Mouse (Mus musculus) liver, postnatal 0 days (tissue): ENCODE measurements at regions not wholly inside any gene's neighbourhood (a gene's known extent, or its start where the extent isn't known, plus 50 kb on each side); places are given as distances from the start of the nearest gene placed in this dataset.

ENCODE experiments used
- ATAC-seq: fragments of 200-750 bp; cut with Nextera tagmentation; 2 replicates; pipeline ENCODE4 v1.8.0; 2017; ENCODE audit warnings: mild to moderate bottlenecking, moderate library complexity
- DNase-seq: peaks from one replicate; pipeline ENCODE4 v3.0.0-alpha.2; 2016
- H3K27ac ChIP-seq: fragments of 300-500 bp; sonication (generic); 2 replicates; pipeline ENCODE4 v1.5.1; 2014; ENCODE audit warnings: antibody characterized with exemption, moderate library complexity, mild to moderate bottlenecking, low read depth
- H3K27me3 ChIP-seq: fragments of 300-500 bp; sonication (generic); 2 replicates; pipeline ENCODE4 v1.6.1; 2014; ENCODE audit warnings: low read length, control low read depth, mixed read lengths; ENCODE audit not compliant: insufficient read depth
- H3K36me3 ChIP-seq: fragments of 300-500 bp; sonication (generic); replicated peaks from 2 replicates; pipeline ENCODE4 v1.6.1; 2014; ENCODE audit warnings: mild to moderate bottlenecking, control low read depth, low read length, moderate library complexity, mixed read lengths; ENCODE audit not compliant: insufficient read depth
- H3K4me1 ChIP-seq: fragments of 300-500 bp; sonication (generic); 2 replicates; pipeline ENCODE4 v1.6.1; 2014; ENCODE audit warnings: antibody characterized with exemption, mild to moderate bottlenecking, control low read depth; ENCODE audit not compliant: insufficient read depth
- H3K4me2 ChIP-seq: fragments of 300-500 bp; sonication (generic); 2 replicates; pipeline ENCODE4 v1.6.1; 2014; ENCODE audit warnings: low read depth, mild to moderate bottlenecking, low read length, moderate library complexity, mixed read lengths
- H3K4me3 ChIP-seq: fragments of 300-500 bp; sonication (generic); 2 replicates; pipeline ENCODE4 v1.5.1; 2014; ENCODE audit warnings: low read depth, low read length
- H3K9ac ChIP-seq: fragments of 300-500 bp; sonication (generic); replicated peaks from 2 replicates; pipeline ENCODE4 v1.6.1; 2014; ENCODE audit warnings: mild to moderate bottlenecking, moderate library complexity
- H3K9me3 ChIP-seq: fragments of 300-500 bp; sonication (generic); 2 replicates; pipeline ENCODE4 v1.6.1; 2016; ENCODE audit warnings: mild to moderate bottlenecking, control low read depth, low read length, mixed read lengths
- CTCF ChIP-seq: sonication (generic); IDR thresholded peaks from 2 replicates; pipeline ENCODE4 v1.5.1; 2016; ENCODE audit warnings: antibody characterized with exemption, low read depth
- EP300 ChIP-seq: IDR thresholded peaks from 2 replicates; pipeline ENCODE4 v1.6.1; 2016; ENCODE audit warnings: antibody characterized with exemption, low read depth, mild to moderate bottlenecking
- WGBS: fragments of 180-500 bp; shearing (Covaris S2); extraction: QIAGEN DNeasy Blood & Tissue Kit; methylation state at CpG from one replicate; pipeline ENCODE4 v1.1.7; 2014; ENCODE audit not compliant: insufficient replicate concordance; 5-methylcytosine and 5-hydroxymethylcytosine counted together

GRCm38 (mm10) chr2:83224018-83224417 is 280.6 kb downstream of the Fsip2 start:
- Histone ChIP-seq H3K9ac (no peak overlapping the region), H3K4me1 (no peaks in the 10 kb centered on the region), H3K4me2 (no peak overlapping the region), H3K4me3 (no peak overlapping the region), H3K27me3 (no peaks in the 10 kb centered on the region), H3K36me3 (no peaks in the 10 kb centered on the region), H3K27ac (no peak overlapping the region), H3K9me3 (no peaks in the 10 kb centered on the region)
- no peak for ATAC-seq
- WGBS = 47% methylated on average over 2 of the region's 2 CpGs
- TF ChIP-seq CTCF = no peak
- TF ChIP-seq EP300 = no peak
- no peak for DNase-seq

GRCm38 (mm10) chr2:83226198-83226597 is 282.8 kb downstream of the Fsip2 start:
- Histone ChIP-seq H3K9me3 (no peaks in the 10 kb centered on the region), H3K9ac (no peak overlapping the region), H3K4me1 (no peaks in the 10 kb centered on the region), H3K4me2 (no peak overlapping the region), H3K4me3 (no peak overlapping the region), H3K27me3 (no peaks in the 10 kb centered on the region), H3K27ac (no peak overlapping the region), H3K36me3 (no peaks in the 10 kb centered on the region)
- 62% methylated on average over 5 of the region's 5 CpGs for WGBS
- TF ChIP-seq EP300 = no peak
- TF ChIP-seq CTCF = no peak
- DNase-seq (no peak), ATAC-seq (no peak)

- ATAC-seq (no peak), DNase-seq (no peak)
Observed at GRCm38 (mm10) chr2:83251173-83252101, 308.0 kb downstream of the Fsip2 start.

GRCm38 (mm10) chr2:83256811-83257321 is 313.4 kb downstream of the Fsip2 start:
- H3K27ac ChIP-seq = no peak overlapping the region
- TF ChIP-seq EP300 = no peak
- no peak for TF ChIP-seq CTCF
- no peak overlapping the region for H3K4me2 ChIP-seq
- no peaks in the 10 kb centered on the region for H3K9me3 ChIP-seq
- H3K36me3 ChIP-seq = no peaks in the 10 kb centered on the region
- no peaks in the 10 kb centered on the region for H3K4me1 ChIP-seq
- ATAC-seq (no peak), DNase-seq (no peak)
- 69% methylated on average over 2 of the region's 2 CpGs for WGBS
- no peak overlapping the region for H3K4me3 ChIP-seq
- H3K9ac ChIP-seq = no peak overlapping the region
- H3K27me3 ChIP-seq = no peaks in the 10 kb centered on the region

More at GRCm38 (mm10) chr2:83251173-83252101, 308.0 kb downstream of the Fsip2 start:
- no peak overlapping the region for H3K4me2 ChIP-seq
- 64% methylated on average over 6 of the region's 6 CpGs for WGBS
- no peaks in the 10 kb centered on the region for H3K36me3 ChIP-seq
- no peak overlapping the region for H3K4me3 ChIP-seq
- H3K9ac ChIP-seq = no peak overlapping the region
- no peaks in the 10 kb centered on the region for H3K4me1 ChIP-seq
- H3K27ac ChIP-seq = no peak overlapping the region
- no peaks in the 10 kb centered on the region for H3K27me3 ChIP-seq
- H3K9me3 ChIP-seq = no peaks in the 10 kb centered on the region
- TF ChIP-seq EP300 = no peak
- TF ChIP-seq CTCF = no peak

- H3K4me2 ChIP-seq = no peak overlapping the region
Observed at GRCm38 (mm10) chr2:83258613-83259012, 315.2 kb downstream of the Fsip2 start.

GRCm38 (mm10) chr2:83303515-83303914 is 340.7 kb upstream of the Zc3h15 start:
- Histone ChIP-seq H3K36me3 (no peaks in the 10 kb centered on the region), H3K27ac (no peak overlapping the region), H3K4me1 (no peaks in the 10 kb centered on the region), H3K4me2 (no peak overlapping the region), H3K9ac (no peak overlapping the region), H3K4me3 (no peak overlapping the region), H3K27me3 (no peaks in the 10 kb centered on the region), H3K9me3 (no peaks in the 10 kb centered on the region)
- DNase-seq (no peak), ATAC-seq (no peak)
- TF ChIP-seq CTCF (no peak), EP300 (no peak)
- 60% methylated on average over 8 of the region's 8 CpGs for WGBS

More at GRCm38 (mm10) chr2:83258613-83259012, 315.2 kb downstream of the Fsip2 start:
- no peak for ATAC-seq
- no peak overlapping the region for H3K27ac ChIP-seq
- no peaks in the 10 kb centered on the region for H3K4me1 ChIP-seq
- no peak for DNase-seq
- TF ChIP-seq CTCF = no peak
- TF ChIP-seq EP300 = no peak
- H3K9me3 ChIP-seq = no peaks in the 10 kb centered on the region
- no peaks in the 10 kb centered on the region for H3K36me3 ChIP-seq
- H3K9ac ChIP-seq = no peak overlapping the region
- 69% methylated on average over 3 of the region's 3 CpGs for WGBS
- no peaks in the 10 kb centered on the region for H3K27me3 ChIP-seq
- no peak overlapping the region for H3K4me3 ChIP-seq
